Mouse (Mus musculus) MEL (cell line): ENCODE data around the gene Rab8b. TPM values are rescaled to one million over a fixed set of nuclear protein-coding genes. Genes with fewer than 3 reads are reported as not detected.

Experiments
- DNase-seq: peaks from one replicate; pipeline ENCODE4 v3.0.0; 2011; ENCODE audit warnings: low read depth, low spot score
- H3K27ac ChIP-seq: 2 replicates; pipeline ENCODE4 v1.5.1; 2012; ENCODE audit warnings: low read depth, mild to moderate bottlenecking, control low read depth, low read length, moderate library complexity; ENCODE audit not compliant: control insufficient read depth
- H3K27me3 ChIP-seq, 2 experiments: fragments of 150-350 bp in 1 of 2; sonication (generic) in 1 of 2; 2 replicates each; pipeline ENCODE4 v1.6.1; 2012; ENCODE audit warnings: low read length in 2 of 2, mild to moderate bottlenecking in 2 of 2, improper control_type of control experiment in 1 of 2, moderate library complexity in 1 of 2; ENCODE audit not compliant: insufficient read depth in 2 of 2, control insufficient read depth in 1 of 2
- H3K36me3 ChIP-seq, 2 experiments: 2 replicates each; pipeline ENCODE4 v1.6.1; 2012 to 2014; ENCODE audit warnings: low read length in 2 of 2, improper control_type of control experiment in 1 of 2, inconsistent platforms in 1 of 2, mild to moderate bottlenecking in 1 of 2; ENCODE audit not compliant: insufficient read depth in 2 of 2, control insufficient read depth in 1 of 2
- H3K4me1 ChIP-seq, 2 experiments: fragments of 150-350 bp in 1 of 2; sonication (generic) in 1 of 2; 2 replicates each; pipeline ENCODE4 v1.6.1; 2012; ENCODE audit warnings: low read length in 2 of 2, improper control_type of control experiment in 1 of 2, mild to moderate bottlenecking in 1 of 2; ENCODE audit not compliant: insufficient read depth in 2 of 2, control insufficient read depth in 1 of 2
- H3K4me3 ChIP-seq, 2 experiments: fragments of 150-350 bp in 1 of 2; sonication (generic) in 1 of 2; 2 replicates each; pipeline ENCODE4 v1.5.1; 2012; ENCODE audit warnings: low read depth in 2 of 2, low read length in 2 of 2, mild to moderate bottlenecking in 2 of 2, moderate library complexity in 2 of 2, control low read depth in 1 of 2, improper control_type of control experiment in 1 of 2; ENCODE audit not compliant: control insufficient read depth in 1 of 2, insufficient read depth in 1 of 2
- H3K79me2 ChIP-seq: 2 replicates; pipeline ENCODE4 v1.6.1; 2012; ENCODE audit warnings: mild to moderate bottlenecking, low read length, moderate library complexity; ENCODE audit not compliant: control insufficient read depth, poor library complexity, insufficient read depth
- H3K9ac ChIP-seq: 2 replicates; pipeline ENCODE4 v1.6.1; 2012; ENCODE audit warnings: low read depth, mild to moderate bottlenecking, control low read depth, low read length, moderate library complexity; ENCODE audit not compliant: control insufficient read depth, poor library complexity, severe bottlenecking
- H3K9me3 ChIP-seq: fragments of 150-350 bp; sonication (generic); replicated peaks from 2 replicates; pipeline ENCODE4 v1.6.1; 2012; ENCODE audit warnings: mild to moderate bottlenecking, low read length, improper control_type of control experiment, moderate library complexity; ENCODE audit not compliant: insufficient read depth
- CHD1 ChIP-seq: IDR thresholded peaks from 2 replicates; pipeline ENCODE4 v1.6.1; 2012; ENCODE audit warnings: low read depth, mild to moderate bottlenecking, inconsistent platforms, low read length, improper control_type of control experiment
- CHD2 ChIP-seq: IDR thresholded peaks from 2 replicates; pipeline ENCODE4 v1.6.1; 2011; ENCODE audit warnings: low read length, improper control_type of control experiment
- CTCF ChIP-seq, 3 experiments: IDR thresholded peaks in 2 of 3; conservative IDR thresholded peaks in 1 of 3; 2 replicates each; pipeline ENCODE4 v1.5.1; 2011 to 2012; ENCODE audit warnings: low read length in 3 of 3, low read depth in 2 of 3, mild to moderate bottlenecking in 2 of 3, improper control_type of control experiment in 1 of 3, inconsistent platforms in 1 of 3, mixed read lengths in 1 of 3, moderate library complexity in 1 of 3; ENCODE audit not compliant: control insufficient read depth in 1 of 3, insufficient read depth in 1 of 3, poor library complexity in 1 of 3, severe bottlenecking in 1 of 3
- GABPA ChIP-seq: IDR thresholded peaks from 2 replicates; pipeline ENCODE4 v1.6.1; 2012; ENCODE audit warnings: low read depth, mild to moderate bottlenecking, inconsistent platforms, low read length, improper control_type of control experiment, moderate library complexity
- GATA1 ChIP-seq: IDR thresholded peaks from 2 replicates; pipeline ENCODE4 v1.6.1; 2011; ENCODE audit warnings: low read depth, low read length, improper control_type of control experiment
- HCFC1 ChIP-seq: IDR thresholded peaks from 2 replicates; pipeline ENCODE4 v1.6.1; 2012; ENCODE audit warnings: low read depth, mild to moderate bottlenecking, inconsistent platforms, low read length, improper control_type of control experiment, moderate library complexity
- JUND ChIP-seq: IDR thresholded peaks from 2 replicates; pipeline ENCODE4 v1.6.1; 2011; ENCODE audit warnings: low read depth, mild to moderate bottlenecking, improper control_type of control experiment, low read length
- KAT2A ChIP-seq: conservative IDR thresholded peaks from 2 replicates; pipeline ENCODE4 v1.6.1; 2012; ENCODE audit warnings: low read depth, low read length, improper control_type of control experiment, inconsistent platforms
- MXI1 ChIP-seq: IDR thresholded peaks from 2 replicates; pipeline ENCODE4 v1.6.1; 2011; ENCODE audit warnings: mild to moderate bottlenecking, low read depth, low read length, improper control_type of control experiment
- MYC ChIP-seq: IDR thresholded peaks from 2 replicates; pipeline ENCODE4 v1.6.1; 2011; ENCODE audit warnings: low read depth, mild to moderate bottlenecking, low read length, improper control_type of control experiment, moderate library complexity
- NRF1 ChIP-seq: IDR thresholded peaks from 2 replicates; pipeline ENCODE4 v1.6.1; 2014; ENCODE audit warnings: low read depth, mild to moderate bottlenecking, inconsistent platforms, low read length, improper control_type of control experiment, moderate library complexity; ENCODE audit not compliant: poor library complexity, insufficient read depth, severe bottlenecking
- SMC3 ChIP-seq: IDR thresholded peaks from 2 replicates; pipeline ENCODE4 v1.6.1; 2011; ENCODE audit warnings: low read depth, low read length, improper control_type of control experiment
- TAL1 ChIP-seq: IDR thresholded peaks from 2 replicates; pipeline ENCODE4 v1.6.1; 2012; ENCODE audit warnings: mild to moderate bottlenecking, inconsistent platforms, low read length, moderate library complexity, mixed read lengths
- TCF12 ChIP-seq: IDR thresholded peaks from 2 replicates; pipeline ENCODE4 v1.6.1; 2014; ENCODE audit warnings: low read depth, mild to moderate bottlenecking, inconsistent platforms, low read length, improper control_type of control experiment, moderate library complexity
- UBTF ChIP-seq: IDR thresholded peaks from 2 replicates; pipeline ENCODE4 v1.6.1; 2012; ENCODE audit warnings: low read depth, mild to moderate bottlenecking, inconsistent platforms, low read length, improper control_type of control experiment, moderate library complexity, borderline replicate concordance; ENCODE audit not compliant: insufficient read depth
- USF1 ChIP-seq: IDR thresholded peaks from 2 replicates; pipeline ENCODE4 v1.6.1; 2014; ENCODE audit warnings: low read depth, mild to moderate bottlenecking, inconsistent platforms, low read length, improper control_type of control experiment, moderate library complexity
- USF2 ChIP-seq, 2 experiments: IDR thresholded peaks; 2 replicates each; pipeline ENCODE4 v1.6.1; 2011 to 2012; ENCODE audit warnings: improper control_type of control experiment in 2 of 2, low read length in 2 of 2, borderline replicate concordance in 1 of 2, inconsistent platforms in 1 of 2, low read depth in 1 of 2, mild to moderate bottlenecking in 1 of 2; ENCODE audit not compliant: insufficient read depth in 1 of 2
- ZC3H11A ChIP-seq: IDR thresholded peaks from 2 replicates; pipeline ENCODE4 v1.6.1; 2012; ENCODE audit warnings: low read depth, mild to moderate bottlenecking, inconsistent platforms, low read length, improper control_type of control experiment
- ZKSCAN1 ChIP-seq: IDR thresholded peaks from 2 replicates; pipeline ENCODE4 v1.6.1; 2012; ENCODE audit warnings: low read depth, mild to moderate bottlenecking, inconsistent platforms, low read length, improper control_type of control experiment, moderate library complexity
- ZMIZ1 ChIP-seq: IDR thresholded peaks from 2 replicates; pipeline ENCODE4 v1.6.1; 2012; ENCODE audit warnings: low read depth, mild to moderate bottlenecking, inconsistent platforms, low read length, improper control_type of control experiment, moderate library complexity
- polyA plus RNA-seq, 2 experiments: library from polyadenylated mRNA; stranded (reverse) in 1 of 2; unstranded in 1 of 2; fragments of >175 nt in 1 of 2; fragments of >200 nt in 1 of 2; gene quantifications; 2 replicates each; pipeline versions ENCODE4 v1.2.1 to v1.2.4; 2012; ENCODE audit warnings: low replicate concordance in 2 of 2, low read depth in 1 of 2; ENCODE audit not compliant: insufficient read length in 2 of 2, insufficient read depth in 1 of 2, missing spikeins in 1 of 2
- total RNA-seq: library from RNA; depleted of rRNA; stranded (reverse); fragments of 300-350 nt; gene quantifications from 2 replicates; pipeline ENCODE4 v1.2.3, GENCODE M21; 2012

Gene Rab8b
- total and polyA plus RNA-seq, 3 experiments, result 16.1 to 16.4 TPM; not detected in 1

DNA sequence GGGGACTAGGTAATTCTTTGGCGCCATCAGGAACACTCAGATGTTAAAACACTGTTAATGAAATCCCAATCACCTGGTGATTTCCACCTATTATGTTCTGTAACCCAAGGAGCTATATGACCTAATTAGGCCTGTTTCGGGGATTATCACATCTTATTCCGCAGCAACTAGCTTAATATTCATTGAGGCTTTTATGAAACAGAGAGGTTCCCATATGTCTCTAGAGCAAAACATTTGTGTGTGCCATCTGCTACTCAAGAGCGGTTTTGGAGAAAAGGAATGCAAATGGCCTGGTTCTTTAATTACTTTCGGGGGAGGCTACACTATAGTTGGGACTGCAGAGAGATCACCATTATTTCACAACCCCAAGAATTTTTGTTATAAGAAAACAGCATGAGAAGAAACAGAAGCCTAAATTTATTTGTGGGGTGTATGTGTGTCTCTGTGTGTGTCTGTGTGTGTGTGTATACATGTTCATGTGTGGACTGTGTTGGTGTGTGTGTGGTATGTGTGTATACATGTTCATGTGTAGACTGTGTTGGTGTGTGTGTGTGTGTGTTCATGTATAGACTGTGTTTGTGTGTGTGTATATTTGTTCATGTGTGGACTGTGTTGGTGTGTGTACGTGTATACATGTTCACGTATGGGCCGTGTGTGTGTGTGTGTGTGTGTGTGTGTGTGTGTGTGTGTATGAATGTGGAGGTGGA, 8.4 kb upstream of the Rab8b start:
- DNase-seq, result no peak
- H3K27ac ChIP-seq, result no peak overlapping the region
- no peaks in the 10 kb centered on the region for H3K79me2 ChIP-seq
- H3K27me3 ChIP-seq, result no peaks in the 10 kb centered on the region
- H3K9me3 ChIP-seq, result no peaks in the 10 kb centered on the region
- H3K4me3 ChIP-seq, result no peak overlapping the region
- TF ChIP-seq MYC (no peak), TAL1 (no peak), KAT2A (no peak), GABPA (no peak), USF2 (IDR thresholded peaks at IDR 0.05; ENCODE audit: borderline replicate concordance in 1 of 2, insufficient read depth in 1 of 2, low read depth in 1 of 2, low read length in 2 of 2) (no peak), MXI1 (no peak), NRF1 (no peak), CTCF (IDR thresholded peaks at IDR 0.05 in 2 of 3, conservative IDR thresholded peaks at IDR 0.05 in 1 of 3; ENCODE audit: control insufficient read depth in 1 of 3, insufficient read depth in 1 of 3, low read depth in 2 of 3, low read length in 3 of 3, poor library complexity in 1 of 3, severe bottlenecking in 1 of 3) (no peak), ZMIZ1 (no peak), ZKSCAN1 (no peak), USF1 (no peak), JUND (no peak), HCFC1 (no peak), CHD2 (no peak)
- TF ChIP-seq, all 39 proteins: peak for 0
- no peaks in the 10 kb centered on the region for H3K36me3 ChIP-seq
- no peaks in the 10 kb centered on the region for H3K4me1 ChIP-seq
- H3K9ac ChIP-seq, result no peak overlapping the region

DNA sequence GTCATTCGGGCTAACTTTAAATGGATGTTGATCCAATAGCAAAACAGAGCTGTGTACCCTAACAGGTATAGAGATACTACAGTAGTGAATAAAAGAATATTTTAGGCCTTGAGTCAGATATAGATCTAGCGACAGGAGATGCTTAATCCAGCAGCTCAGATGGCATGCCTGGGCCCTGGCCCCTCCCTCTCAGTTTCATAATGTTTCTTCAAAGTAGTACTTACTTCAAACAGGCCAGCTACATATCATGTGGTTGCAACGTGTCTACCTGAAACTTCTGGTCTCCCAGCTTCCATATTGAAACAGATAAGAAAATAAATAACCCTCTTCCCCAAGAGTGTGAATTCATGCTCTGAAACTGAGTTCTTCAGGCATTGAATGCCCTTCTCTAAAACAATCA, 6.4 kb upstream of the Rab8b start:
- Histone ChIP-seq H3K9ac (no peak overlapping the region), H3K79me2 (no peaks in the 10 kb centered on the region), H3K27ac (no peak overlapping the region), H3K36me3 (peaks cover 0 to 6% of the 10 kb centered on the region in 2 experiments; a peak in 2 of 4 replicates), H3K4me1 (no peaks in the 10 kb centered on the region), H3K27me3 (no peaks in the 10 kb centered on the region), H3K4me3 (no peak overlapping the region), H3K9me3 (no peaks in the 10 kb centered on the region)
- DNase-seq, result no peak
- TF ChIP-seq GATA1 (no peak), MXI1 (no peak), UBTF (no peak), USF1 (no peak), SMC3 (no peak), ZC3H11A (no peak), KAT2A (no peak), CHD1 (no peak), TCF12 (no peak)
